9 mouse cellular contexts compared by ENCODE assay signal in genomic region chr19:6045366-6046293, GRCm38 (mm10). TPM values are rescaled to one million over a fixed set of nuclear protein-coding genes. Genes with fewer than 3 reads are reported as not detected.
DNase-seq lines count a peak whose midpoint lies in the region; ATAC-seq lines count a peak whose summit lies in the region.
"Had no signal": no experiment of that assay in that cellular context is flagged by ENCODE, and none has a peak within 500 bp of the region (broad histone marks: within the 10 kb centered on the region; RNA-seq: fewer than 3 reads in every experiment).

No protein-coding gene starts in this region.

- peak overlapping the region; percentile 89 for H3K4me2 ChIP-seq in intestine, embryonic 15.5 days (replicated peaks)
- H3K4me2 ChIP-seq in midbrain, embryonic 16.5 days (ENCODE audit: low read length) = peak overlapping the region; percentile 94

- peak overlapping the region; percentile 99 for H3K27ac ChIP-seq in embryonic facial prominence, embryonic 10.5 days (replicated peaks)
- peak overlapping the region; percentile 98 for H3K27ac ChIP-seq in intestine, embryonic 15.5 days
- H3K27ac ChIP-seq in midbrain, embryonic 16.5 days (ENCODE audit: low read length) = peak overlapping the region; percentile 99

- no peaks in the 10 kb centered on the region for H3K27me3 ChIP-seq in embryonic facial prominence, embryonic 10.5 days (replicated peaks; ENCODE audit: low read depth, poor library complexity, severe bottlenecking)
- H3K27me3 ChIP-seq in intestine, embryonic 15.5 days (replicated peaks) = no peaks in the 10 kb centered on the region
- no peaks in the 10 kb centered on the region for H3K27me3 ChIP-seq in midbrain, embryonic 16.5 days (ENCODE audit: control insufficient read depth, insufficient read depth, low read depth, low read length)
- H3K27me3 ChIP-seq: Patski had no signal

- WGBS in embryonic facial prominence, embryonic 10.5 days = 24% methylated on average over 20 of the region's 20 CpGs
- 15% methylated on average over 20 of the region's 20 CpGs for WGBS in intestine, embryonic 15.5 days
- 19% methylated on average over 20 of the region's 20 CpGs for WGBS in midbrain, embryonic 16.5 days

- H3K4me3 ChIP-seq in embryonic facial prominence, embryonic 10.5 days = peak overlapping the region; percentile 82
- H3K4me3 ChIP-seq in intestine, embryonic 15.5 days (replicated peaks) = peak overlapping the region; percentile 83
- peak overlapping the region; percentile 92 for H3K4me3 ChIP-seq in midbrain, embryonic 16.5 days (ENCODE audit: low read depth, low read length)

- peak overlapping the region; percentile 79 for H3K9ac ChIP-seq in intestine, embryonic 15.5 days
- H3K9ac ChIP-seq in midbrain, embryonic 16.5 days (ENCODE audit: low read depth, low read length) = peak overlapping the region; percentile 81

- H3K36me3 ChIP-seq in embryonic facial prominence, embryonic 10.5 days (replicated peaks) = peaks cover 28% of the 10 kb centered on the region
- H3K36me3 ChIP-seq in intestine, embryonic 15.5 days = peaks cover 24% of the 10 kb centered on the region
- H3K36me3 ChIP-seq in midbrain, embryonic 16.5 days (ENCODE audit: control insufficient read depth, insufficient read depth, low read length) = peaks cover 23% of the 10 kb centered on the region

- H3K4me1 ChIP-seq in embryonic facial prominence, embryonic 10.5 days = peaks cover 26% of the 10 kb centered on the region
- H3K4me1 ChIP-seq in intestine, embryonic 15.5 days (replicated peaks) = peaks cover 17% of the 10 kb centered on the region
- H3K4me1 ChIP-seq in midbrain, embryonic 16.5 days (ENCODE audit: control insufficient read depth, insufficient read depth, low read length) = peaks cover 20% of the 10 kb centered on the region

- DNase-seq in embryo, embryonic 10 days (ENCODE audit: low spot score) = peak; percentile 59
- no peak for DNase-seq in embryo, embryonic 10.5 days (ENCODE audit: low spot score)
- DNase-seq in 3T3-L1 (ENCODE audit: low read depth, low spot score) = peak; percentile 49
- DNase-seq in embryonic facial prominence, embryonic 10.5 days (ENCODE audit: low spot score) = no peak
- DNase-seq in thymus, postnatal 10 days (ENCODE audit: low spot score in 2 of 2) = no peak
- DNase-seq in thymus, postnatal 14 days = no peak

- H3K9me3 ChIP-seq in embryonic facial prominence, embryonic 10.5 days = no peaks in the 10 kb centered on the region
- H3K9me3 ChIP-seq in intestine, embryonic 15.5 days = no peaks in the 10 kb centered on the region
- no peaks in the 10 kb centered on the region for H3K9me3 ChIP-seq in midbrain, embryonic 16.5 days (replicated peaks; ENCODE audit: control insufficient read depth, low read length, poor library complexity, severe bottlenecking)

- ATAC-seq in intestine, embryonic 15.5 days = peak; percentile 50
- ATAC-seq in midbrain, embryonic 16.5 days = peak; percentile 44

RNA-seq across cellular contexts. Expression of gene Syvn1, which starts 0.7 kb away (rescaled TPM):
- 34.5 and 38.1 TPM in 2 replicates for polyA plus RNA-seq in embryonic facial prominence, embryonic 10.5 days (2016; fragmentation: Nextera tagmentation; extraction: Ambion mirVana)
- 24.2 and 27.4 TPM in 2 replicates for polyA plus RNA-seq in intestine, embryonic 15.5 days (2015; fragmentation: Nextera tagmentation; extraction: Ambion mirVana)
- polyA plus RNA-seq in midbrain, embryonic 16.5 days (2015; fragmentation: Nextera tagmentation; extraction: Ambion mirVana) = 31.5 and 34.5 TPM in 2 replicates

RNA-seq across cellular contexts. Expression of gene Mrpl49, which starts 12.0 kb away (rescaled TPM):
- 82.5 and 84.6 TPM in 2 replicates for polyA plus RNA-seq in embryonic facial prominence, embryonic 10.5 days (2016; fragmentation: Nextera tagmentation; extraction: Ambion mirVana)
- polyA plus RNA-seq in intestine, embryonic 15.5 days (2015; fragmentation: Nextera tagmentation; extraction: Ambion mirVana) = 72.7 and 78.4 TPM in 2 replicates
- 58.5 and 59.7 TPM in 2 replicates for polyA plus RNA-seq in midbrain, embryonic 16.5 days (2015; fragmentation: Nextera tagmentation; extraction: Ambion mirVana)

RNA-seq across cellular contexts. Expression of gene Fau, which starts 12.0 kb away (rescaled TPM):
- polyA plus RNA-seq in embryonic facial prominence, embryonic 10.5 days (2016; fragmentation: Nextera tagmentation; extraction: Ambion mirVana) = 831 and 861 TPM in 2 replicates
- polyA plus RNA-seq in intestine, embryonic 15.5 days (2015; fragmentation: Nextera tagmentation; extraction: Ambion mirVana) = 876 and 881 TPM in 2 replicates
- polyA plus RNA-seq in midbrain, embryonic 16.5 days (2015; fragmentation: Nextera tagmentation; extraction: Ambion mirVana) = 459 and 498 TPM in 2 replicates

RNA-seq across cellular contexts. Expression of gene Znhit2, which starts 15.4 kb away (rescaled TPM):
- 33.8 and 35.6 TPM in 2 replicates for polyA plus RNA-seq in embryonic facial prominence, embryonic 10.5 days (2016; fragmentation: Nextera tagmentation; extraction: Ambion mirVana)
- polyA plus RNA-seq in intestine, embryonic 15.5 days (2015; fragmentation: Nextera tagmentation; extraction: Ambion mirVana) = 30.1 and 31.9 TPM in 2 replicates
- 28.2 and 30.2 TPM in 2 replicates for polyA plus RNA-seq in midbrain, embryonic 16.5 days (2015; fragmentation: Nextera tagmentation; extraction: Ambion mirVana)

RNA-seq across cellular contexts. Expression of gene Tm7sf2, which starts 22.5 kb away (rescaled TPM):
- polyA plus RNA-seq in embryonic facial prominence, embryonic 10.5 days (2016; fragmentation: Nextera tagmentation; extraction: Ambion mirVana) = 30.3 and 31.4 TPM in 2 replicates
- 34.8 and 34.9 TPM in 2 replicates for polyA plus RNA-seq in intestine, embryonic 15.5 days (2015; fragmentation: Nextera tagmentation; extraction: Ambion mirVana)
- 55.1 and 59.0 TPM in 2 replicates for polyA plus RNA-seq in midbrain, embryonic 16.5 days (2015; fragmentation: Nextera tagmentation; extraction: Ambion mirVana)

Comparison
In these comparisons a context has a peak if more than half of its experiments do, and no peak if none do; other contexts are left out.
1. DNase-seq: peak in embryo, embryonic 10 days (single experiment) and 3T3-L1 (single experiment); none in embryo, embryonic 10.5 days (single experiment), embryonic facial prominence, embryonic 10.5 days (single experiment), thymus, postnatal 10 days (0 of 2) and thymus, postnatal 14 days (single experiment).
2. Peak in every context shown above with its lines, with median percentiles within 50 percentile points of each other: H3K27ac ChIP-seq and H3K4me3 ChIP-seq.